Mouse (Mus musculus) ES-Bruce4 (cell line): ENCODE results near the gene Dguok.

ENCODE experiments used
- CTCF ChIP-seq: IDR thresholded peaks from one replicate; pipeline ENCODE4 v1.8.1; 2011; ENCODE audit warnings: low read depth, low read length
- EP300 ChIP-seq: IDR thresholded peaks from 2 replicates; pipeline ENCODE4 v1.6.1; 2011; ENCODE audit warnings: low read depth, low read length; ENCODE audit not compliant: insufficient read depth
- POLR2A ChIP-seq: IDR thresholded peaks from one replicate; pipeline ENCODE4 v1.8.1; 2011; ENCODE audit warnings: low read length; ENCODE audit not compliant: insufficient read depth

DNA sequence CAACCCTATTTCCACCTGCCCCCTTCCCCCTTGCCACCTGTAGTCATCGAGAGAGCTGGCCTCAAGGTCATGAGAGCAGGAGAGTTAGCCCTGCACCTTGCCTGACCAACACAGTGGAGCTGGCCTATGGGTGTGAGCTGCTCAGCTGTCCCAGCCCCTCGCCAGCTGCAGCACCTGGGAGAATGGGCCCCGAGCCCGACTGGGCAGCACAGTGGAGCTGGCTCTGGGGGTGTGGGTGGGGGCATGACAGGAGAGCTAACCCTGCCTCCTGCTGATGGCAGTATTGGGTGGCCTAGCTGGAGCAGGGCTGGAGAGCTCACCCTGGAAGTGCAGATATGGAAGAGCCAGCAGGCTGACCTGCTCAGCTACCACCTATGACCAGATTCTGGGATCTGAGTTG, 19.5 kb downstream of the Dguok start:
- no peak for TF ChIP-seq CTCF
- TF ChIP-seq EP300, result no peak
- TF ChIP-seq POLR2A, result no peak
